Mouse (Mus musculus) intestine, embryonic 16.5 days (tissue): ENCODE results near the gene Tmeff1. TPM values are rescaled to one million over a fixed set of nuclear protein-coding genes. Genes with fewer than 3 reads are reported as not detected.

ENCODE experiments used
- ATAC-seq: fragments of 200-750 bp; cut with Nextera tagmentation; 2 replicates; pipeline ENCODE4 v1.8.0; 2017; ENCODE audit warnings: moderate TSS enrichment, moderate library complexity
- H3K27ac ChIP-seq: fragments of 300-500 bp; sonication (generic); 2 replicates; pipeline ENCODE4 v1.5.1; 2014; ENCODE audit warnings: mild to moderate bottlenecking, low read length
- H3K27me3 ChIP-seq: fragments of 300-500 bp; sonication (generic); replicated peaks from 2 replicates; pipeline ENCODE4 v1.6.1; 2014; ENCODE audit warnings: low read length, control low read depth, mixed read lengths; ENCODE audit not compliant: control insufficient read depth, insufficient read depth
- H3K36me3 ChIP-seq: fragments of 300-500 bp; sonication (generic); 2 replicates; pipeline ENCODE4 v1.6.1; 2014; ENCODE audit warnings: low read length, control low read depth; ENCODE audit not compliant: control insufficient read depth, insufficient read depth
- H3K4me1 ChIP-seq: fragments of 300-500 bp; sonication (generic); 2 replicates; pipeline ENCODE4 v1.6.1; 2014; ENCODE audit warnings: low read length, control low read depth, mixed read lengths; ENCODE audit not compliant: control insufficient read depth, insufficient read depth
- H3K4me2 ChIP-seq: fragments of 300-500 bp; sonication (generic); 2 replicates; pipeline ENCODE4 v1.6.1; 2014; ENCODE audit warnings: low read depth, low read length, control low read depth
- H3K4me3 ChIP-seq: fragments of 300-500 bp; sonication (generic); 2 replicates; pipeline ENCODE4 v1.5.1; 2014; ENCODE audit warnings: mild to moderate bottlenecking, low read length
- H3K9ac ChIP-seq: fragments of 300-500 bp; sonication (generic); 2 replicates; pipeline ENCODE4 v1.6.1; 2014; ENCODE audit warnings: low read depth, low read length
- H3K9me3 ChIP-seq: fragments of 300-500 bp; sonication (generic); 2 replicates; pipeline ENCODE4 v1.6.1; 2016; ENCODE audit warnings: low read length, control low read depth; ENCODE audit not compliant: control insufficient read depth
- WGBS: fragments of 180-500 bp; shearing (Covaris S2); extraction: QIAGEN DNeasy Blood & Tissue Kit; methylation state at CpG from one replicate; pipeline ENCODE4 v1.1.7; 2014; 5-methylcytosine and 5-hydroxymethylcytosine counted together
- polyA plus RNA-seq: library from polyadenylated mRNA; unstranded; fragments of >200 nt; fragmentation: Nextera tagmentation; extraction: Ambion mirVana; gene quantifications from 2 replicates; pipeline ENCODE4 v1.2.1, GENCODE M21; 2015

Gene Tmeff1
- polyA plus RNA-seq, 1 experiment from 2014 or later, result 5.0 TPM

- H3K27ac ChIP-seq, result no peak overlapping the region
- H3K36me3 ChIP-seq, result peaks cover 3% of the 10 kb centered on the region; the same call in 1 of the 2 replicates
- H3K27me3 ChIP-seq, result no peaks in the 10 kb centered on the region
- ATAC-seq, result no peak
- no peak overlapping the region for H3K4me2 ChIP-seq
- no peak overlapping the region for H3K9ac ChIP-seq
- 90% methylated on average over 14 of the region's 14 CpGs for WGBS
- H3K4me3 ChIP-seq, result no peak overlapping the region
- H3K4me1 ChIP-seq, result no peaks in the 10 kb centered on the region
- no peaks in the 10 kb centered on the region for H3K9me3 ChIP-seq
These were observed 25.3 kb upstream of the Tmeff1 start for GRCm38 (mm10) chr4:48559652-48560051.

- H3K9me3 ChIP-seq, result no peaks in the 10 kb centered on the region
- no peaks in the 10 kb centered on the region for H3K27me3 ChIP-seq
- H3K36me3 ChIP-seq, result peaks cover 3% of the 10 kb centered on the region; the same call in 1 of the 2 replicates
- no peak overlapping the region for H3K4me3 ChIP-seq
- H3K27ac ChIP-seq, result no peak overlapping the region
- H3K4me1 ChIP-seq, result no peaks in the 10 kb centered on the region
- WGBS, result 91% methylated on average over 8 of the region's 8 CpGs
- no peak overlapping the region for H3K9ac ChIP-seq
- no peak for ATAC-seq
- no peak overlapping the region for H3K4me2 ChIP-seq
These were observed 23.1 kb upstream of the Tmeff1 start for GRCm38 (mm10) chr4:48561824-48562223.

- H3K9ac ChIP-seq, result no peak overlapping the region
- no peak overlapping the region for H3K4me3 ChIP-seq
- H3K27ac ChIP-seq, result no peak overlapping the region
- H3K27me3 ChIP-seq, result no peaks in the 10 kb centered on the region
- no peaks in the 10 kb centered on the region for H3K36me3 ChIP-seq
- no peaks in the 10 kb centered on the region for H3K4me1 ChIP-seq
- H3K9me3 ChIP-seq, result no peaks in the 10 kb centered on the region
- H3K4me2 ChIP-seq, result no peak overlapping the region
- no peak for ATAC-seq
These were observed 20.0 kb upstream of the Tmeff1 start for GRCm38 (mm10) chr4:48564962-48565361.

GRCm38 (mm10) chr4:48576361-48576760 is 8.6 kb upstream of the Tmeff1 start:
- Histone ChIP-seq H3K36me3 (no peaks in the 10 kb centered on the region), H3K4me3 (no peak overlapping the region), H3K4me2 (no peak overlapping the region), H3K4me1 (no peaks in the 10 kb centered on the region), H3K27ac (no peak overlapping the region), H3K9me3 (no peaks in the 10 kb centered on the region), H3K27me3 (no peaks in the 10 kb centered on the region), H3K9ac (no peak overlapping the region)
- ATAC-seq, result no peak
- WGBS, result 83% methylated on average over 7 of the region's 7 CpGs

- H3K4me2 ChIP-seq, result no peak overlapping the region
- no peak overlapping the region for H3K9ac ChIP-seq
- no peak overlapping the region for H3K4me3 ChIP-seq
- no peaks in the 10 kb centered on the region for H3K4me1 ChIP-seq
- ATAC-seq, result no peak
- H3K27ac ChIP-seq, result no peak overlapping the region
- H3K27me3 ChIP-seq, result no peaks in the 10 kb centered on the region
- WGBS, result 88% methylated on average over 1 of the region's 1 CpGs
- no peaks in the 10 kb centered on the region for H3K9me3 ChIP-seq
- no peaks in the 10 kb centered on the region for H3K36me3 ChIP-seq
These were observed 7.1 kb upstream of the Tmeff1 start for GRCm38 (mm10) chr4:48577831-48578230.

GRCm38 (mm10) chr4:48578399-48578798 is 6.6 kb upstream of the Tmeff1 start:
- H3K4me2 ChIP-seq, result no peak overlapping the region
- no peaks in the 10 kb centered on the region for H3K9me3 ChIP-seq
- ATAC-seq, result no peak
- H3K9ac ChIP-seq, result no peak overlapping the region
- no peak overlapping the region for H3K27ac ChIP-seq
- H3K4me1 ChIP-seq, result no peaks in the 10 kb centered on the region
- H3K4me3 ChIP-seq, result no peak overlapping the region
- 49% methylated on average over 4 of the region's 4 CpGs for WGBS
- no peaks in the 10 kb centered on the region for H3K36me3 ChIP-seq
- H3K27me3 ChIP-seq, result no peaks in the 10 kb centered on the region

- 63% methylated on average over 6 of the region's 6 CpGs for WGBS
- Histone ChIP-seq H3K4me1 (no peaks in the 10 kb centered on the region), H3K9me3 (no peaks in the 10 kb centered on the region), H3K4me2 (no peak overlapping the region), H3K27ac (no peak overlapping the region), H3K4me3 (no peak overlapping the region), H3K9ac (no peak overlapping the region), H3K27me3 (no peaks in the 10 kb centered on the region), H3K36me3 (no peaks in the 10 kb centered on the region)
- no peak for ATAC-seq
These were observed 5.4 kb upstream of the Tmeff1 start for GRCm38 (mm10) chr4:48579475-48580110.

- no peaks in the 10 kb centered on the region for H3K9me3 ChIP-seq
- no peaks in the 10 kb centered on the region for H3K27me3 ChIP-seq
- 43% methylated on average over 2 of the region's 2 CpGs for WGBS
- no peaks in the 10 kb centered on the region; the same call in 1 of the 2 replicates for H3K4me1 ChIP-seq
- H3K4me2 ChIP-seq, result no peak overlapping the region
- ATAC-seq, result no peak
- no peak overlapping the region for H3K27ac ChIP-seq
- no peak overlapping the region for H3K4me3 ChIP-seq
- H3K36me3 ChIP-seq, result no peaks in the 10 kb centered on the region
- no peak overlapping the region for H3K9ac ChIP-seq
These were observed 3.8 kb upstream of the Tmeff1 start for GRCm38 (mm10) chr4:48581201-48581600.

- Histone ChIP-seq H3K4me1 (peaks cover 4% of the 10 kb centered on the region), H3K36me3 (no peaks in the 10 kb centered on the region), H3K9ac (no peak overlapping the region), H3K27ac (no peak overlapping the region), H3K4me3 (no peak overlapping the region), H3K27me3 (no peaks in the 10 kb centered on the region), H3K9me3 (no peaks in the 10 kb centered on the region), H3K4me2 (no peak overlapping the region)
- WGBS, result 84% methylated on average over 2 of the region's 3 CpGs
- no peak for ATAC-seq
These were observed 3.0 kb upstream of the Tmeff1 start for GRCm38 (mm10) chr4:48581993-48582392.

GRCm38 (mm10) chr4:48582941-48583340 is 2.0 kb upstream of the Tmeff1 start:
- ATAC-seq, result no peak
- H3K9me3 ChIP-seq, result no peaks in the 10 kb centered on the region
- H3K4me1 ChIP-seq, result peaks cover 4% of the 10 kb centered on the region
- 0 out of 2 replicates have a peak, but pooled peaks cover 4% of the 10 kb centered on the region for H3K36me3 ChIP-seq
- H3K4me3 ChIP-seq, result no peak overlapping the region
- no peak overlapping the region for H3K27ac ChIP-seq
- H3K4me2 ChIP-seq, result no peak overlapping the region
- H3K9ac ChIP-seq, result no peak overlapping the region
- 78% methylated on average over 2 of the region's 2 CpGs for WGBS
- H3K27me3 ChIP-seq, result no peaks in the 10 kb centered on the region
